Mouse (Mus musculus) mesoderm, embryonic 11.5 days (tissue): Measurements from ENCODE around the gene Htra3.

Source experiments
- DNase-seq: peaks from one replicate; pipeline ENCODE4 v3.0.0-alpha.2; 2012; ENCODE audit warnings: low read depth, low spot score

Gene Htra3

DNA sequence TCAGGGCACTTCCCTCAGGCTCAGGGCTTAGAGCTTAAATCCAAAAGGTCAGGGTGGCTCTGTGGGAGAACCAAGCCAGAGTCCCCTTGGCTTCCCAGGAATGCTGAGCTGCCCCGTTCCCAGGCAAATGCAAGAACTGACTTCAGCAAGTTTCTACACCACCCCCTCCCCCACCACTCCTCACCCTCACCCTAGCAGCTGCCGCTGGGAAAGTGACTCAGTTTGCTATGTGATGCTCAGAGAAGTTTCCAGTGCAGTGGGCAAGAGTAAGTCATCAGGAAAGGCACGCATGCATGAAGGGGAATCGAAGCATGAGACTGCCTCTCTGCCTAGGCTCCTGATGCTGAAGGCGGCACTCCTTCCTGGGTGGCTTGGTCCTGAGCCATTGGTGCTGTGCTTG is 62.6 kb downstream of the Htra3 start:
- peak; percentile 20 for DNase-seq

- no peak for DNase-seq
Measured at GRCm38 (mm10) chr5:35612722-35613121, 66.9 kb downstream of the Htra3 start.

DNA sequence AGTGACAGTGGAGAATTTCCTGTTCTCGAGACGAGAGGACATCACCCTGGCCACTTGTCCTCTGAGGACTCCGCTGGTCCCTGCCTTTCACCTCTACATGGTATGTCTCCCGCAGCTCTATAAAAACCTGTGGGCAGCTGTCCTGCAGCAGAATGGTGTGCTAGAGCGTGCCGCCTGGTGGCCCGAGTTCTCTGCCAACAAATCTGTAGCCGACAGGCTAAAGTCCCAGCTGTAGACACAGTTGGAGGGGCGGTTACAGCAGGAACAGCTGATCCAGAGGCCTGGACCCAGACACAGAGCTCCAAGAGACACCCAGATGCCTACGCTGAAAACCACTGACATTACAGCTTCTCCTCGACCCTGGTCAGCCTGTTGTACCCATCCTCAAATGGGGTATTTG is 67.7 kb downstream of the Htra3 start:
- no peak for DNase-seq

- DNase-seq: no peak
Measured at GRCm38 (mm10) chr5:35611170-35611569, 68.4 kb downstream of the Htra3 start.

DNA sequence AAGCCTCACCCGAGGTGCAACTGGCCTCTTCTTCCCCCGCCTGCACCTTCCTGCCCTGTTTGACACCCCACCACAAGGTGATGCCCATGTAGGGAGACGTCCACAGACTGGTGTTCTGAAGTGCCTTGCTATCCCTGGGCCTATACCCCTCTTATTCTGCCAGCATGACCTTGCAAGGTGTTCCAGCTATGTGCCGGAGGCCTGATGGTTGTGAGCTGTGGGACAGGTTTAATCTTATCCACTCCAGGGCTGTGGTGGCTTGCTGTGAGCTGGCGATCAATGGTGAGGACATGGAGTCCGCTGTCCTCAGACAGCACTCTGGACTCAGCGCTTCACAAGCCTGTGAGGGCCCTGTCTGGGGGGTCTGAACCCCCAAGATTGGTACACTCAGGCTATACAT is 69.2 kb downstream of the Htra3 start:
- no peak for DNase-seq

DNA sequence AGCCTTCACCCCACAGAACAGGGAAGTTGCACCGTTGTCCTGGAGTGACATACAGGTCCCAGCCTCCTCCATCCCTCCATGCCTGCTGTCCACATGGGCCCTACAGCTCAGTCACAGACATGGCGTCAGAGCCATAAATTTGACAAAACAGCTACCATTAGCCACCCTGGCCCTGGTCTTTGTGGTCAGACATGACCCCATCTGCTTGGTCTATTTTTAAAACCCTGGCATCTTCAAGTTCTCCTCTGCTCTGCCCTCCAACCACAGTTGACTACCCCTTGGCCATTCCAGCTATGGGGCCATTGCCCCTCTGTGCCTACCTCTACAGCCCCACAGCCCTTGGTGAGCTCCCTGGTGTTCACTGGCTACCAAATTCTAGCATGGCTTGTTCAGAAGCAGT is 69.6 kb downstream of the Htra3 start:
- no peak for DNase-seq

DNA sequence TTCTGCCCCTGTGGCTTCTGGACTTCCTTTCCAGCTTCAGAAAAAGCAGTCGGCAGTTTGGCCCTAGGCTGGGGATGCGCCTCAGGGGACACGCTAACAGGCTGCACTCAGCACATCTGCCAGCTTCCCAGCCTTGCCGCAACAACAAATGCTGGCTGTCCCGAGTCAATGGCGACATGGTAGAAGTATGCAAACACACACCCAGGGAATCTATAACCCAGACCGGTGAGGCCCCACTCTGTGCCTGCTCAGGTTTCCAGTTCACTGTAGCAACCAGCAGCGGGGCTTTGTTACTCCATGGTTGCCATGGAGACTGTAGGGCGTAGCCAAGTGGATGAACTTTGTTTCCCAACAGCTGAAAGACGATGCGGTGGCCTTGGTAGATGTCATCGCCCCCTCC is 70.2 kb downstream of the Htra3 start:
- peak; percentile 88 for DNase-seq

DNA sequence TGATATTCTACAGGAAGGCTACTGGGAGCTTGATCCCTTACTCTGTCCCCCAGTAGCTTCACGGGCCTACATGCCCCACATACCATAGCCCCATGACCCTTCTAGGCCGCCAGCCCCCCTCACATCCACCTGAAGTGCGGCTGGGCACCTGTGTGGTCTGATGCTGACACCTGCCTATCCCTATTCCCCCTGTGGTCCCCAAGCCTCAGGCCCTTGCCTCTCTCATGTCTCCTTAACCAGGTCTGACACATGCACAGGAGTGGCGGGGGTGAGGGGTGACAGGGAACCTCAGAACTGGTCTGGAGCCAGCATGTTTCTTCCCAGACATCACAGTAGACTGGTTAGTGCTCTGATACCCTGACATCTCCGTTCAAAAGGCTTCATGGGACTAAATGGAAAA is 71.0 kb downstream of the Htra3 start:
- DNase-seq: no peak

GRCm38 (mm10) chr5:35607784-35608183 is 71.8 kb downstream of the Htra3 start:
- no peak for DNase-seq

DNA sequence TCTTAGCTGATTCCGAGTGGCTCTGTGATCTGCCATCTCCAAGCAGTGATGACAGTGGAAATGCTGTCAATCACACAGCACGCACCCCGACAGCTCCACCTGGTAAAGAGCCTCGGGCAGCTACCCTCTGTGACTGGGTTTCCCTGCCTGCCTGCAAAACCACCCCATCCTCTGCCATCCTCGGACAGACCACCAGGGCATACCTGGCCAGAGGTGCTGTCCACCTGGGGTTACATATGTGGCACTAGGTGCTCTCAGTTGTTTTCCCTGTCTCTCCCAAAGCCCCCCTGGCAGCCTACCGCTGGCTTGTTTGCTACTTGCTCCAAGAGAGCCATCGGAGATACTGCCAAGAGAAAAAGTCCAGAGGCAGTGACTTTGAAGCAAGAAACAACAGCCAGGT is 72.8 kb downstream of the Htra3 start:
- DNase-seq: no peak

DNA sequence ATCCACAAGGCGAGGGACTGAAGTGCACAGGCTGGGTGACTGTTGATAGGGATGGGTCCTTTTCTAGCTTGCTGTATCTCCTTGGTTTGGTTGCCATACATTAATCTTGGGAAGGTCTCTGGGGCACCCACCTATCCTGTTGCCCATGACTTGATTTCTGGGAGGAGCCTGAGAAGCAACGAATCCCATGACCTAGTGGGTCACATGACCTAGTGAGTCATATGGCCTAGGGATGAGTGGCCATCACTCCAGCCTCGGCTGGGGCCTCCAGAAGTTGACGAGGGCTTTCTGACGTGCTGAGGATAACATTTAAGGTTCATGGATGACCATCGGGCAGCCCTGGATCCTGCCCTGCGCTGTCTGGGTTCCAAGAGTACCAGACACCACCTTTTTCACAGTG is 74.2 kb downstream of the Htra3 start:
- no peak for DNase-seq
